Mouse (Mus musculus) gonadal fat pad, adult 2 months (tissue): ENCODE measurements at regions not wholly inside any gene's neighbourhood (a gene's known extent, or its start where the extent isn't known, plus 50 kb on each side); places are given as distances from the start of the nearest gene placed in this dataset.
"Not testable (repeated sequence)": the region's sequence is repeated elsewhere in the genome, so short reads cannot be mapped to it uniquely, and the experiment has no call there.

Experiments used
- DNase-seq: peaks from one replicate; pipeline ENCODE4 v3.0.0-alpha.2; 2012; ENCODE audit warnings: low read depth

DNA sequence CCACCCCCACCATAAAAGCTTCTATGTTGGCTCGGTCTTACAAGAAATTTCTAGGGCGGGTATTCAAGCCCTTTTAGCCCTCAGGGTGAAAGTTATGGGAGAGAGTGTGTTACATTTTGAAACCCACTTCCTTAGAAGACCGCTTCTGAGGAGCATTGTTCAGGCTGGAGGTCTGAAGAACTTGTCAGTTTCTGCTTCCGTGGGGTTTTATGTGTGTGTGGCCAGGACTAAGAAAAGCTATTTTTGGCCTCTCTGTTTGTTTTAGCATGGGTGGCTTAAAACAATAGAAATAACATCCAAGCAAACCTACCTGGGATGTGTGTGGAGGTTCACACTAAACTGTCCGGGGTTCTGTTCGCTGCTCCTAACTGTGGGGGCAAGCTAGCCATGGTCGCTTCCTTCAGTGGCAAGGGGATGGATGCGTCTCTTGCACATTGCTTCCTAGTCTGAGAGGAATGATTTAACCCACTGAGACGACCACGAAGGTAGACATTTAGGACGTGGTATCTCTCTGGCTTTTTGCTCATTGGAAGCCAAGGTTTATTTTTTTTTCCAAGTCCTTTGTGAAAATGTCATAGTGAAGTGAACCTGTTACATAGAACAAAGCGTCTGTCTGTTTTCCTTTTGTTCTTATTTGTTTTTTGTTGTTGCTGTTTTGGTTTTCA, 298.4 kb downstream of the Vrk1 start:
- no peak for DNase-seq

DNA sequence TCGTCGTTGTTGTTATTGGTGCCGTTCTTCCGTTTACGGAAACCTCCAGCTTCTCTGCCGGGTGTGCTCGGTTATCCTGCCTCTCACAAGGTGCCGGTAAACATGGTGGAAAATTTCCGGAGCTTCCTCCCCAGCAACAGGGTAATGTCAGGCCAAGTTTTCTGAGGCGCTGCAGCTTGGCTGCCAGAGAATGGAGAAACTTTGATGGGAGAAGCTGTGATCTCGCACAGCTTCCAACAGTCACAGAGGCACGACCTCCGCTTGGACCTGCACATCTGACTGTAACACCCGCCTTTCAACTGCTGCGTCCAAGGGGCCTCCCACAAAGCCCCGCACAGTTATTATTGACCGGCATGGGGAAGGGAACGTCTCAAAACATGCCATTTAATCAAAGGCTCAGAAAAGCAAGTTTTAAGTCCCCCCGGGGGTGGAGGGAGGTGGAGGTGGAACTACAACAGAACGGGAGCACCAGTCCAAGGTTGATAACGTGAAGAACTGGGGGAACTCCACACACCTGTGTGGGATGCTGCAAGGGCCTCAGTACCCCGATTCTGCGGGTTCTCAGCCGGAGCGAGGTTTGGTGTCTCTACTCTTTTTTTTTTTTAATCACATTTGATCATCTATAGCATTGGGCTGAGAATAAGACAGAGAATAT, 299.1 kb downstream of the Vrk1 start:
- no peak for DNase-seq

GRCm38 (mm10) chr12:106310171-106310570, 300.1 kb downstream of the Vrk1 start:
- no peak for DNase-seq

DNA sequence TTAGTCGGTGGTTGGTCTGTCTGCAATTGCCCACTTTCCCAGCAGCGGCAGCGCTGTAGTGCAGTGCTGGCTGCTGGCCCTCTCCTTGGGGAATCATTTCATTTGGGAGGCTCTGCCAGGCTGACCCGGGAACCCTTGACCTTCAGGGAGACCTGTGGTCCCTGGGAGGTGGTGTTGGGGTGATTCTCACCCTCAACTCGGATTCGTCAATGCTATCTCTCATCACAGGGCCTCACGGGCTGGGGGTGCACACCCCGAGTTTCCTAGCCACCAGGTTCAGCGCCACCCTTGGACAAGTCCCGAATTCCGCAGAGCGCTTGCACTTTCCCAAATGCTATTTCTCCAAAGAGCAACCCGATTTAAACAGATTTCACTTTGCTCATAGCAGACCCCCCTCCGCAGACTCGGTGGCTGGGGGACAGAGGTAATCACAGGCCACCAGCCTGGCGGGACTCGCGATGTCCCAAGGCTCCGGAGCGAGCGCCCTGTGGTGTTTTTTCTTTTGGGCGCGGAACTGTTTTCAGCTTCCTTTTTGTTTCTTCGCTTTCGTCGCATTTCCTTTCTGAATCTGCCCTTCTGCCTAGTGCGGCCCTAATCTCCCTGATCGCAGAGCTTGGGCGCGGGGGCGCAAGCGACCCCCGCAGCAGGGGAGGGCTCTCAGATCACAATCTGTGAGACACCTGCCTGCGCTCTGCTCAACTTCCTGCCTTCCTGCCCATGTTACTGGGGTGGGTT, 300.7 kb downstream of the Vrk1 start:
- no peak for DNase-seq

- DNase-seq, result no peak
These were observed 301.3 kb downstream of the Vrk1 start for GRCm38 (mm10) chr12:106311320-106311825.

GRCm38 (mm10) chr12:106311831-106312600, 302.0 kb downstream of the Vrk1 start:
- no peak for DNase-seq

- no peak for DNase-seq
These were observed 307.7 kb downstream of the Vrk1 start for GRCm38 (mm10) chr12:106317738-106318137.

DNA sequence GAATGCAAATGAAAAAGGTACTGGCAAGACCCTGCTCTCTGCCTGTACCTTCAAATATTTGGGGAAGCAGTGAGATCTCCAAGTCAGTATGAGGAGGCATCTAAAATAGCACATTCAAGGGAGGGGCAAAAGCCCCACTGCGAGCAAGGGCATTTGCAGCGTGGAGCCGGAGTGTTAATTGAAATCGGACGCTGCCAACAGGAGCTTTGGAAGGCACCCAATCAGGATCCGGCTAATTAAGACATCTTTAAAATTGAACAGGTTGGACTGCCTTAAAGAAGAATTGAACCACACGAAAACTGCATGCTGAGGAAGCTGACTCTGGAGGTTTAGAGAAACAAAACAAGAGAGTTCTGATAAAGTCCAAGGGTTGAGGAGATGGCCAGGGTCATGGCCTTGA, 311.5 kb downstream of the Vrk1 start:
- DNase-seq, result no peak

DNA sequence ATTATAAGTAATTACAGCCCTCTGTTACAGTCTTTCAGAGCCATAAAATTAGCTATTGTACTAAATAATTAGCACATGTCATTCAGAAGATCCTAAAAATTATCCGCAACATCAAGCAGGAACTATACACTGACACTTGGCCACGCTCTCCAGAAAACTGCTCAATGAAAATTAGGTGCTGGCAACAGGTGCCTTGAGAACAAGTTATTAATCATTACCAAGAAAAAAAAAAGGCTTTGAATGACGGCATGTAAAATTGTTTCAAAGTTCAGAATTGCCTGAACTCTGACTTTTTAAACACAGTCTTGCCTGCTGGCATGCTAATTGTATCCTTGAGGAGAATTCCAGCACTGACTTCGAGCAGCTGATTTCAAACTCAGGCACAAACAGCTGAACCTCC, 316.6 kb downstream of the Vrk1 start:
- no peak for DNase-seq

GRCm38 (mm10) chr12:106327351-106327750, 317.3 kb downstream of the Vrk1 start:
- DNase-seq, result no peak

- DNase-seq, result no peak
These were observed 347.8 kb downstream of the Vrk1 start for GRCm38 (mm10) chr12:106357867-106358266.

DNA sequence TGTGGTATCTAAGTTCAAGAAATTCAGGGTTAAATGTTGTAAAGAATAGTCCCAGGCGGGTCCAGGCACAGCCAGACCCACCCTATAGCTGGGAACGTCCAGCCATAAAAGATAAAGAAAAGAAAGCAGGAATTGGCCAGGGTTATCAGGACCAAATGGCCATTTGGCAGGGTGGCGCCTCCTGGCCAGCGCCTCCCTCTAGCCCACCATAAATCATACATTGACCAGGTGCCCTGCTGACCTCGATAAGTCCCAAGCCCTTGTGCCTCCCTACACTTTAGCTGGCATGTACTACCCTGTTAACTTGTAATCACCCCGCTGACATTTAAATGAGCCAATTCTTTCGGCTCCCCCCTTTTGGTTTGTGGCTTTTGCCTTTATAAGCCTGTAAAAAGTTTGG, 351.6 kb downstream of the Vrk1 start:
- not testable (repeated sequence) for DNase-seq

GRCm38 (mm10) chr12:106374840-106375375, 364.9 kb downstream of the Vrk1 start:
- DNase-seq, result no peak

GRCm38 (mm10) chr12:106375886-106376285, 365.9 kb downstream of the Vrk1 start:
- DNase-seq, result no peak

DNA sequence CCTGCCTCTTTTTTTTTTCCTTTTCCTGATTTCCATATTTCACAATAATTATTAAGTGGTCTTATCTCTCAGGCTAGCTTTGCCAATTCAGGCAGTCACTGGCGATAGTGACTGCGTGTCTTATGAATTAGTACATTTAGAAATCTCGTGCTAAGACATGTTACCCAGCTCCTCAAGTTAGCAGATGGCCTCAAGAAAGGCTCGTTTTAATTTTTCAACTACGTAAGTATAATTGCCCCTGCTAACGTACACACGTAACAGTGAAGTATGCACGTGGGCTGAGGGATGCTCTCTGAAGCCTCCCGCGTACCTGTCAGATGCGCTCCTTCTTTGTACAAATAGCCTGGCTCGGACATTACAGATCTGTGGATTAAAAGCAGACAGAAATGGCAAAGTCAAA, 366.8 kb downstream of the Vrk1 start:
- no peak for DNase-seq

DNA sequence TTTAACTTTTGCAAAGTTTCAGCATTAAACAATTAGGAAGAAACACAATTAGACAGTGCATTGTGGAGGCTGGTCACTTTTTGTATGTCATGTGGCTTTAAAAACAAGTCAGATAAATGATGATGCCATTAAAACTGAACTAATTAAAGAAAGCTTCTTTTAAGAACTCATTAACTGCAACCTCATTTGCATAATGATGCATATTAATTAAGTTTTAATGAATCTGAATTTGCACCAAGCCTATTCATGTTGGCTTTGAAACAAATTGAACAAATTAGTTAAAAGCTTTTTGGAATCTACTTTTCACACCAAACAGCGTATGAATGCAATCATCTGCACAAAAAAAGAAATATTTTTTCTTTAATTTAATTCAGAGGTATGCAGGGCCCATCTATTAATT, 367.3 kb downstream of the Vrk1 start:
- DNase-seq, result no peak

GRCm38 (mm10) chr12:106377761-106378160, 367.7 kb downstream of the Vrk1 start:
- DNase-seq, result no peak

DNA sequence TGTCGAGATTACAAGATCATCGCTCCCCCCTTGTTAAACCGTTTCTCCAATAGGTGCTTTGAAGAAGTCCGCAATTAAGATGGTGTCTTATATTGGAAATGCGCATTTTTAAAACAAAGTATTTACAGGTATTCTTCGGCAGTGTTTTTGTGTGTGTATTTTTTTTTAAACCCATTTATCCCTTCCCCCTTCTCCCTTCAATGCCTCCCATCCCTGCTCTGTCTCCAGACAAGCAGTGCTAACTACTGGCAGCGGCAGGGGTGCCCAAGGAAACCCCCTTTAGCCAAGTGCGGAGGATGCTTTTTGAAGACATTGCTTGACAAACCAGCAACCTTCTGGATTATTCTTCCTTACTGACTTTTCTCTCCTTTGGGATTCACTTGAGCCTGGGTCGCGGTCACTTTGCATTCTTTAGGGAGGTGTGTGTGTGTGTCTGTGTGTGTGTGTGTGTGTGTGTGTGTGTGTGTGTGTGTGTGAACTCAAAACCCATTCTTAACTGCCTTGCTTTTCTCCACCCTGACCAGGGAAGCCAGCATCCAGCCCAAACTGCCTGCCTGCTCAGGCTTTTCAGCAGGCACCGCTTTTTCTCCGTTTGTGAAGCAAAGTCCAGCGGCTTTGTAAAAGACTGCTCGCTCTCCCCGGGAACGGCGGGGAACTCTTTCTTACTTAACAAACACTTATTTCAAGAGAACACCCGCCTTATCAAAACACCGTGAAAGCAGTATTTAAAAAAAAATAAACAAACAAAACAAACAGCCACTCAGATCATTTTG, 368.5 kb downstream of the Vrk1 start:
- no peak for DNase-seq

GRCm38 (mm10) chr12:106379151-106379594, 369.1 kb downstream of the Vrk1 start:
- no peak for DNase-seq

- no peak for DNase-seq
These were observed 369.8 kb downstream of the Vrk1 start for GRCm38 (mm10) chr12:106379779-106380178.

GRCm38 (mm10) chr12:106381821-106382220, 371.8 kb downstream of the Vrk1 start:
- DNase-seq, result no peak
